ENCODE assay signal across 12 mouse cellular contexts in genomic region chr4:149182755-149183154, GRCm38 (mm10). TPM values are rescaled to one million over a fixed set of nuclear protein-coding genes. Genes with fewer than 3 reads are reported as not detected.
DNase-seq lines count a peak whose midpoint lies in the region; ATAC-seq and TF ChIP-seq lines count a peak whose summit lies in the region.
"Had no signal": no experiment of that assay in that cellular context is flagged by ENCODE, and none has a peak within 500 bp of the region (broad histone marks: within the 10 kb centered on the region; RNA-seq: fewer than 3 reads in every experiment).

No protein-coding gene starts in this region.

- TF ChIP-seq EP300 in liver, embryonic 14.5 days (IDR thresholded peaks at IDR 0.05; ENCODE audit: low read depth): no peak

- WGBS in intestine, postnatal 0 days: 69% methylated on average over 4 of the region's 4 CpGs
- 62% methylated on average over 4 of the region's 4 CpGs for WGBS in intestine, embryonic 16.5 days
- WGBS in liver, embryonic 14.5 days (ENCODE audit: insufficient replicate concordance): 38% methylated on average over 4 of the region's 4 CpGs

- TF ChIP-seq CTCF in intestine, postnatal 0 days (IDR thresholded peaks at IDR 0.05; ENCODE audit: low read depth): peak; percentile 68
- TF ChIP-seq CTCF in liver, embryonic 14.5 days (IDR thresholded peaks at IDR 0.05; ENCODE audit: low read depth): peak; percentile 64

- peaks cover 74% of the 10 kb centered on the region for H3K36me3 ChIP-seq in intestine, postnatal 0 days (ENCODE audit: control insufficient read depth, insufficient read depth)
- H3K36me3 ChIP-seq in intestine, embryonic 16.5 days (ENCODE audit: control insufficient read depth, insufficient read depth, low read length): peaks cover 12% of the 10 kb centered on the region
- peaks cover 24% of the 10 kb centered on the region; the same call in 1 of the 2 replicates for H3K36me3 ChIP-seq in ES-E14 (ENCODE audit: control insufficient read depth, insufficient read depth, low read length, poor library complexity, severe bottlenecking)
- no peaks in the 10 kb centered on the region for H3K36me3 ChIP-seq in liver, embryonic 14.5 days (replicated peaks; ENCODE audit: control insufficient read depth, insufficient read depth, low read depth)

- in situ Hi-C loops in ES-E14 (cut with MboI; ENCODE audit: low sequenced_read_pairs in 2 of 2, unreplicated experiment in 2 of 2): no loop called here

- no peak overlapping the region for H3K27ac ChIP-seq in intestine, postnatal 0 days (ENCODE audit: low read depth, low read length)
- no peak overlapping the region for H3K27ac ChIP-seq in intestine, embryonic 16.5 days (ENCODE audit: low read length)
- no peak overlapping the region for H3K27ac ChIP-seq in ES-E14 (ENCODE audit: insufficient read depth, low read depth, low read length, poor library complexity, severe bottlenecking)
- H3K27ac ChIP-seq in liver, embryonic 14.5 days: no peak overlapping the region
- H3K27ac ChIP-seq: macrophage; stomach, embryonic 15.5 days had no signal

- peak; percentile 36 to 40 for DNase-seq in B cell, adult 2 months
- no peak for DNase-seq in ES-E14 (ENCODE audit: low read depth, low spot score)
- DNase-seq in liver, embryonic 14.5 days (ENCODE audit: low read depth in 3 of 3, low spot score in 3 of 3): no peak
- no peak for DNase-seq in frontal cortex, postnatal 25 days (ENCODE audit: low spot score in 2 of 2)
- no peak for DNase-seq in left cerebral cortex, postnatal 25 days (ENCODE audit: low spot score in 2 of 2)
- no peak for DNase-seq in urinary bladder, postnatal 36 days (ENCODE audit: low spot score in 2 of 2)

- ATAC-seq in intestine, postnatal 0 days: no peak
- no peak for ATAC-seq in intestine, embryonic 16.5 days
- ATAC-seq in liver, embryonic 14.5 days (ENCODE audit: insufficient read depth): no peak

- intact Hi-C loops in left cerebral cortex, postnatal 25 days (cut with DNase I): no loop called here

- H3K27me3 ChIP-seq in intestine, postnatal 0 days (replicated peaks; ENCODE audit: control insufficient read depth, insufficient read depth, low read length): no peaks in the 10 kb centered on the region
- H3K27me3 ChIP-seq in intestine, embryonic 16.5 days (replicated peaks; ENCODE audit: control insufficient read depth, insufficient read depth, low read length): no peaks in the 10 kb centered on the region
- H3K27me3 ChIP-seq in liver, embryonic 14.5 days (ENCODE audit: control insufficient read depth, insufficient read depth, low read length): no peaks in the 10 kb centered on the region
- H3K27me3 ChIP-seq: stomach, embryonic 15.5 days had no signal

- H3K4me1 ChIP-seq in intestine, postnatal 0 days (replicated peaks; ENCODE audit: control insufficient read depth, insufficient read depth, low read length): no peaks in the 10 kb centered on the region
- H3K4me1 ChIP-seq in intestine, embryonic 16.5 days (ENCODE audit: control insufficient read depth, insufficient read depth, low read length): 0 out of 2 replicates have a peak, but pooled peaks cover 2% of the 10 kb centered on the region
- H3K4me1 ChIP-seq in ES-E14 (ENCODE audit: control insufficient read depth in 2 of 2, insufficient read depth in 2 of 2, low read length in 2 of 2, poor library complexity in 1 of 2): peaks cover 0 to 2% of the 10 kb centered on the region in 2 experiments; a peak in 2 of 4 replicates
- H3K4me1 ChIP-seq in liver, embryonic 14.5 days (replicated peaks; ENCODE audit: control insufficient read depth in 2 of 2, insufficient read depth in 2 of 2, low read length in 1 of 2): no peaks in the 10 kb centered on the region

- no peak overlapping the region for H3K9ac ChIP-seq in intestine, postnatal 0 days (ENCODE audit: low read depth, low read length)
- H3K9ac ChIP-seq in intestine, embryonic 16.5 days (ENCODE audit: low read depth, low read length): no peak overlapping the region
- H3K9ac ChIP-seq in ES-E14 (ENCODE audit: insufficient read depth, low read depth, low read length, poor library complexity, severe bottlenecking): no peak overlapping the region
- no peak overlapping the region for H3K9ac ChIP-seq in liver, embryonic 14.5 days (replicated peaks)
- H3K9ac ChIP-seq: stomach, embryonic 15.5 days had no signal

- no peak overlapping the region for H3K4me2 ChIP-seq in intestine, postnatal 0 days (replicated peaks; ENCODE audit: low read depth)
- H3K4me2 ChIP-seq in intestine, embryonic 16.5 days (ENCODE audit: low read depth, low read length): no peak overlapping the region
- no peak overlapping the region for H3K4me2 ChIP-seq in liver, embryonic 14.5 days (ENCODE audit: low read depth)
- H3K4me2 ChIP-seq: stomach, embryonic 15.5 days had no signal

- H3K9me3 ChIP-seq in intestine, postnatal 0 days (ENCODE audit: control insufficient read depth): no peaks in the 10 kb centered on the region
- H3K9me3 ChIP-seq in intestine, embryonic 16.5 days (ENCODE audit: control insufficient read depth, low read length): no peaks in the 10 kb centered on the region
- no peaks in the 10 kb centered on the region for H3K9me3 ChIP-seq in ES-E14 (ENCODE audit: control insufficient read depth, insufficient read depth, low read depth, low read length)
- no peaks in the 10 kb centered on the region for H3K9me3 ChIP-seq in liver, embryonic 14.5 days (ENCODE audit: control insufficient read depth, low read length)
- H3K9me3 ChIP-seq: stomach, embryonic 15.5 days had no signal

- no peak overlapping the region for H3K4me3 ChIP-seq in intestine, postnatal 0 days (ENCODE audit: low read depth, low read length)
- no peak overlapping the region for H3K4me3 ChIP-seq in intestine, embryonic 16.5 days (ENCODE audit: low read length)
- no peak overlapping the region for H3K4me3 ChIP-seq in ES-E14 (ENCODE audit: insufficient read depth in 1 of 2, low read depth in 1 of 2, low read length in 2 of 2, poor library complexity in 1 of 2, severe bottlenecking in 1 of 2)
- no peak overlapping the region for H3K4me3 ChIP-seq in liver, embryonic 14.5 days (ENCODE audit: insufficient read depth in 1 of 2, low read depth in 2 of 2, low read length in 2 of 2)
- H3K4me3 ChIP-seq: stomach, embryonic 15.5 days had no signal

TF ChIP-seq in ES-E14, 5 proteins besides CTCF, POLR2A, EP300 and RAD21:
- TF ChIP-seq CHD2 (IDR thresholded peaks at IDR 0.05; ENCODE audit: low read depth, low read length): no peak
- peak; percentile 86 for TF ChIP-seq ZNF384 (IDR thresholded peaks at IDR 0.05; ENCODE audit: low read depth, low read length)

RNA-seq across cellular contexts. Expression of gene Pgd, which starts 16.2 kb away (rescaled TPM):
- 109 and 113 TPM in 2 replicates for polyA plus RNA-seq in intestine, postnatal 0 days (2015; fragmentation: Nextera tagmentation; extraction: Ambion mirVana)
- polyA plus RNA-seq in intestine, embryonic 16.5 days (2015; fragmentation: Nextera tagmentation; extraction: Ambion mirVana): 250 and 255 TPM in 2 replicates
- total RNA-seq in ES-E14 (2012; rRNA removed): 62.7 and 63.7 TPM in 2 replicates
- 41.8 and 44.6 TPM in 2 replicates for polyA plus RNA-seq in liver, embryonic 14.5 days (2012; rRNA removed)
- polyA plus RNA-seq in liver, embryonic 14.5 days (2014; fragmentation: Nextera tagmentation; extraction: Ambion mirVana): 23.2 and 25.5 TPM in 2 replicates
- 10 to 100 TPM; 33.1 to 33.5 TPM for total RNA-seq in left cerebral cortex, postnatal 25 days (2021)

RNA-seq across cellular contexts. Expression of gene Cenps, which starts 45.3 kb away (rescaled TPM):
- 10.6 and 12.1 TPM in 2 replicates for polyA plus RNA-seq in intestine, postnatal 0 days (2015; fragmentation: Nextera tagmentation; extraction: Ambion mirVana)
- 16.8 and 20.4 TPM in 2 replicates for polyA plus RNA-seq in intestine, embryonic 16.5 days (2015; fragmentation: Nextera tagmentation; extraction: Ambion mirVana)
- total RNA-seq in ES-E14 (2012; rRNA removed): 15.2 and 15.9 TPM in 2 replicates
- 7.6 and 12.3 TPM in 2 replicates for polyA plus RNA-seq in liver, embryonic 14.5 days (2012; rRNA removed)
- 17.3 and 18.0 TPM in 2 replicates for polyA plus RNA-seq in liver, embryonic 14.5 days (2014; fragmentation: Nextera tagmentation; extraction: Ambion mirVana)
- total RNA-seq in left cerebral cortex, postnatal 25 days (2021): 10 to 100 TPM; 23.3 to 24.3 TPM

RNA-seq across cellular contexts. Expression of gene Cort, which starts 56.2 kb away (rescaled TPM):
- polyA plus RNA-seq in intestine, postnatal 0 days (2015; fragmentation: Nextera tagmentation; extraction: Ambion mirVana): not detected in 2 replicates
- polyA plus RNA-seq in intestine, embryonic 16.5 days (2015; fragmentation: Nextera tagmentation; extraction: Ambion mirVana): 0.48 TPM in 1 of 2 replicates, not detected in the other
- total RNA-seq in ES-E14 (2012; rRNA removed): 1.7 and 1.9 TPM in 2 replicates
- polyA plus RNA-seq in liver, embryonic 14.5 days (2012; rRNA removed): not detected in 2 replicates
- not detected in 2 replicates for polyA plus RNA-seq in liver, embryonic 14.5 days (2014; fragmentation: Nextera tagmentation; extraction: Ambion mirVana)
- total RNA-seq in left cerebral cortex, postnatal 25 days (2021): 10 to 100 TPM; 13.7 to 14.1 TPM
- total RNA-seq: neutrophil, adult 5-6 weeks had no signal
- polyA plus RNA-seq: heart, embryonic 16.5 days; macrophage had no signal

Comparison
In these comparisons a context has a peak if more than half of its experiments do, and no peak if none do; other contexts are left out.
1. DNase-seq: peak in B cell, adult 2 months (2 of 2); none in ES-E14 (single experiment), liver, embryonic 14.5 days (0 of 3), frontal cortex, postnatal 25 days (0 of 2), left cerebral cortex, postnatal 25 days (0 of 2) and urinary bladder, postnatal 36 days (0 of 2).